11 mouse cellular contexts compared by ENCODE assay signal in the genomic region with DNA sequence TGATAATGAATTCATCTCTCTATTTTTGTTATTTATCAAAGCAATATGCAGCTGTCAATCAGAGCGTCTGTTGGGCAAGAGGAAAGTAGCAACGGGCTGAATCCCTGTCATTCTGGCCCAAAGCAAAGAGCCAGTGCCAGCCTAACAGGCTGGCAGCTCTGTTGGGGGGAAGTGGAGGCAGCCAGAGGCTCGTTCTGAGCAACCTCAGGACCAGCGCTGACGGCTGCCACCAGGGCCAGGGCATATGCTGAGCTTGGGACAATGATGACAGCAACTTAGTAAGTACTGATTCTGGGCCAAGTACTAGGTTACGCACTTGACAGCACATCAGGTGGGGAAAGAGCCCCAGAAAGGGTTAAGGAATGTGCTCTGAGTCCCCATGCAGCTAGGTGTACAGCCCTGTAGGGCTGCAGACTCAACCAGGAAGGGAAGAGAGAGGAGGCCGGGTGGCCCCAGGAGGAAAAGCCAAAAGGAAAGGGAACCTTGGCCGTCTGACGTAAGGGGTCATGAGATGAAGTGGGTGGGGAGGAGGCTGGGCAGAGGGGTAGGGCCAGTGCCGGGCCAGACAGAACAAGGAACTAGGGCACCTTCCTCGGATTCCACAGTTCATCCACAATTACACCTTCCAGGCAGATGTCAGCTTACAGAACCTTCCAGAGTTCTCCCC. TPM values are rescaled to one million over a fixed set of nuclear protein-coding genes. Genes with fewer than 3 reads are reported as not detected.
A peak's percentile ranks its signal among the peaks of the same experiment; 100 is the strongest.
DNase-seq lines count a peak whose midpoint lies in the region; ATAC-seq and TF ChIP-seq lines count a peak whose summit lies in the region.
"Had no signal": no experiment of that assay in that cellular context is flagged by ENCODE, and none has a peak within 500 bp of the region (broad histone marks: within the 10 kb centered on the region; RNA-seq: fewer than 3 reads in every experiment).

No protein-coding gene starts in this region.

- H3K79me2 ChIP-seq in myocyte (ENCODE audit: control insufficient read depth, insufficient read depth), result peaks cover 12% of the 10 kb centered on the region

- H3K4me2 ChIP-seq in midbrain, embryonic 14.5 days (ENCODE audit: low read length), result peak overlapping the region; percentile 92; the same call in 1 of the 2 replicates
- H3K4me2 ChIP-seq in midbrain, embryonic 11.5 days, result no peak overlapping the region
- no peak overlapping the region for H3K4me2 ChIP-seq in kidney, postnatal 0 days (ENCODE audit: low read length)
- H3K4me2 ChIP-seq in myocyte (ENCODE audit: low read depth), result peak overlapping the region; percentile 1

- H3K27ac ChIP-seq in midbrain, embryonic 14.5 days (replicated peaks; ENCODE audit: low read depth, low read length), result no peak overlapping the region
- H3K27ac ChIP-seq in midbrain, embryonic 11.5 days (ENCODE audit: low read depth, low read length), result no peak overlapping the region
- no peak overlapping the region for H3K27ac ChIP-seq in kidney, postnatal 0 days

- no peak for TF ChIP-seq CTCF in kidney, postnatal 0 days (IDR thresholded peaks at IDR 0.05; ENCODE audit: low read depth)

- no peak overlapping the region for H3K4me3 ChIP-seq in midbrain, embryonic 14.5 days (replicated peaks; ENCODE audit: low read depth, low read length)
- no peak overlapping the region for H3K4me3 ChIP-seq in midbrain, embryonic 11.5 days (ENCODE audit: low read depth, low read length)
- H3K4me3 ChIP-seq in kidney, postnatal 0 days (replicated peaks; ENCODE audit: low read depth, low read length), result no peak overlapping the region
- H3K4me3 ChIP-seq in myocyte, result no peak overlapping the region

- peaks cover 60% of the 10 kb centered on the region for H3K4me1 ChIP-seq in midbrain, embryonic 14.5 days (ENCODE audit: control insufficient read depth, insufficient read depth, low read length)
- H3K4me1 ChIP-seq in midbrain, embryonic 11.5 days (ENCODE audit: control insufficient read depth, insufficient read depth, low read length), result peaks cover 33% of the 10 kb centered on the region
- H3K4me1 ChIP-seq in kidney, postnatal 0 days (replicated peaks; ENCODE audit: insufficient read depth, low read length), result peaks cover 13% of the 10 kb centered on the region; the same call in 1 of the 2 replicates

- peak overlapping the region; percentile 20; the same call in 1 of the 2 replicates for H3K9ac ChIP-seq in midbrain, embryonic 14.5 days (replicated peaks; ENCODE audit: low read length)
- no peak overlapping the region for H3K9ac ChIP-seq in midbrain, embryonic 11.5 days (ENCODE audit: low read length)
- H3K9ac ChIP-seq in kidney, postnatal 0 days (ENCODE audit: low read depth, low read length), result no peak overlapping the region

- 62% methylated on average over 11 of the region's 11 CpGs for WGBS in midbrain, embryonic 14.5 days
- 79% methylated on average over 11 of the region's 11 CpGs for WGBS in midbrain, embryonic 11.5 days
- 69% methylated on average over 11 of the region's 11 CpGs for WGBS in kidney, postnatal 0 days

- no peaks in the 10 kb centered on the region for H3K9me3 ChIP-seq in midbrain, embryonic 14.5 days (ENCODE audit: control insufficient read depth, low read length)
- H3K9me3 ChIP-seq in midbrain, embryonic 11.5 days (ENCODE audit: control insufficient read depth, low read length), result no peaks in the 10 kb centered on the region
- H3K9me3 ChIP-seq in kidney, postnatal 0 days (replicated peaks; ENCODE audit: low read length), result no peaks in the 10 kb centered on the region

- no peak for TF ChIP-seq POLR2A in myocyte (IDR thresholded peaks at IDR 0.05; ENCODE audit: insufficient read length, low read depth)

- H3ac ChIP-seq in myocyte (ENCODE audit: control insufficient read depth, insufficient read length), result no peak overlapping the region

- H3K27me3 ChIP-seq in midbrain, embryonic 14.5 days (ENCODE audit: control insufficient read depth, insufficient read depth, low read length), result no peaks in the 10 kb centered on the region
- H3K27me3 ChIP-seq in midbrain, embryonic 11.5 days (ENCODE audit: control insufficient read depth, insufficient read depth, low read length), result no peaks in the 10 kb centered on the region
- H3K27me3 ChIP-seq in kidney, postnatal 0 days (ENCODE audit: insufficient read depth, low read length), result no peaks in the 10 kb centered on the region
- no peaks in the 10 kb centered on the region for H3K27me3 ChIP-seq in myocyte (ENCODE audit: control insufficient read depth, insufficient read depth, insufficient read length)
- H3K27me3 ChIP-seq: CH12.LX had no signal

- peak; percentile 52 for DNase-seq in gastrocnemius, adult 18-20 months (ENCODE audit: low spot score)
- DNase-seq in gastrocnemius, postnatal 36 days, result no peak
- no peak for DNase-seq in midbrain, embryonic 14.5 days
- DNase-seq in midbrain, embryonic 11.5 days (ENCODE audit: low spot score, missing footprints), result no peak
- DNase-seq in kidney, postnatal 0 days (ENCODE audit: low spot score), result no peak
- DNase-seq in frontal cortex, postnatal 10 days (ENCODE audit: low spot score in 2 of 2), result no peak

- ATAC-seq in midbrain, embryonic 14.5 days (ENCODE audit: low FRiP score, low TSS enrichment), result no peak
- ATAC-seq in midbrain, embryonic 11.5 days (ENCODE audit: low FRiP score), result no peak
- 0 out of 2 replicates have a peak, but pooled peaks have one; percentile 15 for ATAC-seq in kidney, postnatal 0 days (replicated peaks; ENCODE audit: low FRiP score, low read depth)
- ATAC-seq in activated CD4-positive, CD25-positive, alpha-beta regulatory T cell, adult 4 months, result no peak

- intact Hi-C loops in gastrocnemius, postnatal 36 days (cut with DNase I), result no loop called here

- 0 out of 2 replicates have a peak, but pooled peaks cover 4% of the 10 kb centered on the region for H3K36me3 ChIP-seq in midbrain, embryonic 14.5 days (ENCODE audit: control insufficient read depth, insufficient read depth, low read length)
- no peaks in the 10 kb centered on the region for H3K36me3 ChIP-seq in midbrain, embryonic 11.5 days (ENCODE audit: control insufficient read depth, insufficient read depth, low read length)
- H3K36me3 ChIP-seq in kidney, postnatal 0 days (ENCODE audit: insufficient read depth, low read length), result no peaks in the 10 kb centered on the region
- no peaks in the 10 kb centered on the region for H3K36me3 ChIP-seq in myocyte (ENCODE audit: control insufficient read depth, insufficient read depth)

TF ChIP-seq in myocyte, 11 proteins besides CTCF, POLR2A, EP300 and RAD21:
- TF ChIP-seq REST (IDR thresholded peaks at IDR 0.05; ENCODE audit: insufficient read depth, insufficient read length), result no peak
- TF ChIP-seq CEBPB (IDR thresholded peaks at IDR 0.05; ENCODE audit: insufficient read depth, poor library complexity, severe bottlenecking), result no peak
- no peak for TF ChIP-seq USF1 (IDR thresholded peaks at IDR 0.05; ENCODE audit: low read depth)
- no peak for TF ChIP-seq E2F4 (IDR thresholded peaks at IDR 0.05; ENCODE audit: insufficient read depth)
- TF ChIP-seq TCF3 (IDR thresholded peaks at IDR 0.05; ENCODE audit: insufficient read length, low read depth), result no peak
- no peak for TF ChIP-seq MAX (IDR thresholded peaks at IDR 0.05; ENCODE audit: low read depth)
- TF ChIP-seq MYOD1 (IDR thresholded peaks at IDR 0.05; ENCODE audit: control insufficient read depth in 1 of 3, insufficient read length in 2 of 3, low read depth in 2 of 3), result no peak
- TF ChIP-seq POLR2AphosphoS2 (IDR thresholded peaks at IDR 0.05; ENCODE audit: insufficient read length, low read depth), result no peak
- no peak for TF ChIP-seq TCF12 (IDR thresholded peaks at IDR 0.05; ENCODE audit: insufficient read depth, poor library complexity, severe bottlenecking)

RNA-seq across cellular contexts. Expression of a gene that starts 3.9 kb away (rescaled TPM):
- total RNA-seq in gastrocnemius, adult 18-20 months (2021), result 1 to 10 TPM; 2.8 to 4.7 TPM
- 1 to 10 TPM; 5.8 to 6.4 TPM for total RNA-seq in gastrocnemius, postnatal 36 days (2021)
- 53.8 and 54.0 TPM in 2 replicates for polyA plus RNA-seq in midbrain, embryonic 14.5 days (2014; fragmentation: Nextera tagmentation; extraction: Ambion mirVana)
- polyA plus RNA-seq in midbrain, embryonic 11.5 days (2014; fragmentation: Nextera tagmentation; extraction: Ambion mirVana), result 34.7 and 36.3 TPM in 2 replicates
- 48.3 and 51.3 TPM in 2 replicates for polyA plus RNA-seq in kidney, postnatal 0 days (2015; fragmentation: Nextera tagmentation; extraction: Ambion mirVana)
- 38.8 TPM for polyA plus RNA-seq in myocyte (2012; fragmentation: generic; extraction: Trizol)
- polyA plus RNA-seq in activated CD4-positive, CD25-positive, alpha-beta regulatory T cell, adult 4 months (2017; shearing (Covaris generic)), result 10 to 100 TPM; 23.5 to 26.9 TPM

RNA-seq across cellular contexts. Expression of a gene that starts 24.6 kb away (rescaled TPM):
- total RNA-seq in gastrocnemius, adult 18-20 months (2021), result not detected
- total RNA-seq in gastrocnemius, postnatal 36 days (2021), result not detected
- polyA plus RNA-seq in midbrain, embryonic 14.5 days (2014; fragmentation: Nextera tagmentation; extraction: Ambion mirVana), result not detected in 2 replicates
- polyA plus RNA-seq in midbrain, embryonic 11.5 days (2014; fragmentation: Nextera tagmentation; extraction: Ambion mirVana), result not detected in 2 replicates
- polyA plus RNA-seq in kidney, postnatal 0 days (2015; fragmentation: Nextera tagmentation; extraction: Ambion mirVana), result not detected in 2 replicates
- polyA plus RNA-seq in myocyte (2012; fragmentation: generic; extraction: Trizol), result not detected
- not detected for polyA plus RNA-seq in activated CD4-positive, CD25-positive, alpha-beta regulatory T cell, adult 4 months (2017; shearing (Covaris generic))
- total RNA-seq: CH12.LX; common myeloid progenitor, adult 5-6 weeks had no signal
- polyA plus RNA-seq: stomach, embryonic 14.5 days had no signal

RNA-seq across cellular contexts. Expression of a gene that starts 44.8 kb away (rescaled TPM):
- under 1 TPM in 1 of 2 experiments, not detected in 1; 0.78 TPM for total RNA-seq in gastrocnemius, adult 18-20 months (2021)
- total RNA-seq in gastrocnemius, postnatal 36 days (2021), result not detected
- polyA plus RNA-seq in midbrain, embryonic 14.5 days (2014; fragmentation: Nextera tagmentation; extraction: Ambion mirVana), result not detected in 2 replicates
- not detected in 2 replicates for polyA plus RNA-seq in midbrain, embryonic 11.5 days (2014; fragmentation: Nextera tagmentation; extraction: Ambion mirVana)
- polyA plus RNA-seq in kidney, postnatal 0 days (2015; fragmentation: Nextera tagmentation; extraction: Ambion mirVana), result 0.18 TPM in 1 of 2 replicates, not detected in the other
- not detected for polyA plus RNA-seq in myocyte (2012; fragmentation: generic; extraction: Trizol)
- 1 to 10 TPM in 1 of 2 experiments, not detected in 1; 1.0 TPM for polyA plus RNA-seq in activated CD4-positive, CD25-positive, alpha-beta regulatory T cell, adult 4 months (2017; shearing (Covaris generic))
- total RNA-seq: common myeloid progenitor, adult 5-6 weeks had no signal
- polyA plus RNA-seq: stomach, embryonic 14.5 days had no signal

Comparison
In these comparisons a context has a peak if more than half of its experiments do, and no peak if none do; other contexts are left out.
1. H3K4me2 ChIP-seq: peak in midbrain, embryonic 14.5 days (single experiment) and myocyte (single experiment); none in midbrain, embryonic 11.5 days (single experiment) and kidney, postnatal 0 days (single experiment).